8 mouse cellular contexts compared by ENCODE assay signal in genomic region chr4:133676189-133676588, GRCm38 (mm10). TPM values are rescaled to one million over a fixed set of nuclear protein-coding genes. Genes with fewer than 3 reads are reported as not detected.
DNase-seq lines count a peak whose midpoint lies in the region; ATAC-seq and TF ChIP-seq lines count a peak whose summit lies in the region.

No protein-coding gene starts in this region.

- no peak overlapping the region for H3K9ac ChIP-seq in hindbrain, embryonic 12.5 days
- H3K9ac ChIP-seq in midbrain, embryonic 15.5 days: no peak overlapping the region

- peak; percentile 30 for DNase-seq in kidney, adult 9 months
- DNase-seq in kidney, postnatal 14 days: no peak
- DNase-seq in thymus, postnatal 0 days (ENCODE audit: low spot score): no peak
- DNase-seq in retina, postnatal 1 day: no peak

- no peak for TF ChIP-seq CTCF in bone marrow macrophage, adult 2 months (IDR thresholded peaks at IDR 0.05; ENCODE audit: low read depth, low read length)

- no peaks in the 10 kb centered on the region for H3K9me3 ChIP-seq in hindbrain, embryonic 12.5 days (replicated peaks)
- H3K9me3 ChIP-seq in midbrain, embryonic 15.5 days: no peaks in the 10 kb centered on the region

- H3K27me3 ChIP-seq in hindbrain, embryonic 12.5 days: no peaks in the 10 kb centered on the region
- no peaks in the 10 kb centered on the region for H3K27me3 ChIP-seq in midbrain, embryonic 15.5 days (replicated peaks)

- H3K4me2 ChIP-seq in hindbrain, embryonic 12.5 days (replicated peaks): peak overlapping the region; percentile 13; the same call in 1 of the 2 replicates
- no peak overlapping the region for H3K4me2 ChIP-seq in midbrain, embryonic 15.5 days

- peak overlapping the region; percentile 52; the same call in 1 of the 2 replicates for H3K27ac ChIP-seq in bone marrow macrophage, adult 2 months (ENCODE audit: insufficient read depth, low read depth, low read length)
- peak overlapping the region; percentile 78 for H3K27ac ChIP-seq in hindbrain, embryonic 12.5 days
- H3K27ac ChIP-seq in midbrain, embryonic 15.5 days: peak overlapping the region; percentile 48

- WGBS in hindbrain, embryonic 12.5 days: 26% methylated on average over 3 of the region's 3 CpGs
- WGBS in midbrain, embryonic 15.5 days: 20% methylated on average over 3 of the region's 3 CpGs

- ATAC-seq in hindbrain, embryonic 12.5 days (ENCODE audit: low FRiP score): no peak
- no peak for ATAC-seq in midbrain, embryonic 15.5 days (replicated peaks)
- ATAC-seq in erythroid progenitor cell, adult 5-6 weeks (replicated peaks; ENCODE audit: low FRiP score, poor library complexity, severe bottlenecking): no peak

- TF ChIP-seq POLR2A in bone marrow macrophage, adult 2 months (IDR thresholded peaks at IDR 0.05; ENCODE audit: borderline replicate concordance, low read depth, low read length): no peak

- no peak overlapping the region for H3K4me3 ChIP-seq in bone marrow macrophage, adult 2 months (ENCODE audit: insufficient read depth, low read length)
- no peak overlapping the region for H3K4me3 ChIP-seq in hindbrain, embryonic 12.5 days
- H3K4me3 ChIP-seq in midbrain, embryonic 15.5 days: no peak overlapping the region

- peaks cover 26% of the 10 kb centered on the region for H3K36me3 ChIP-seq in hindbrain, embryonic 12.5 days
- peaks cover 9% of the 10 kb centered on the region for H3K36me3 ChIP-seq in midbrain, embryonic 15.5 days (replicated peaks)

- H3K4me1 ChIP-seq in bone marrow macrophage, adult 2 months (ENCODE audit: control insufficient read depth, insufficient read depth, low read length): peaks cover 29% of the 10 kb centered on the region
- peaks cover 37% of the 10 kb centered on the region for H3K4me1 ChIP-seq in hindbrain, embryonic 12.5 days
- H3K4me1 ChIP-seq in midbrain, embryonic 15.5 days: peaks cover 20% of the 10 kb centered on the region

RNA-seq across cellular contexts. Expression of gene Pigv, which starts 3.7 kb away (rescaled TPM):
- 15.5 and 16.6 TPM in 2 replicates for polyA plus RNA-seq in bone marrow macrophage, adult 2 months (2012; ENCODE audit: insufficient read depth, insufficient read length, missing spikeins)
- polyA plus RNA-seq in hindbrain, embryonic 12.5 days (2016; fragmentation: Nextera tagmentation; extraction: Ambion mirVana): 16.6 and 18.6 TPM in 2 replicates
- 16.0 and 16.2 TPM in 2 replicates for polyA plus RNA-seq in midbrain, embryonic 15.5 days (2015; fragmentation: Nextera tagmentation; extraction: Ambion mirVana)
- polyA plus RNA-seq in thymus, postnatal 0 days (2015; fragmentation: Nextera tagmentation; extraction: Ambion mirVana): 18.6 and 19.4 TPM in 2 replicates
- total RNA-seq in erythroid progenitor cell, adult 5-6 weeks (2015; ENCODE audit: low replicate concordance): 1.3 and 4.0 TPM in 2 replicates
- 2.7 and 3.2 TPM in 2 replicates for total RNA-seq in erythroid progenitor cell, adult 5-6 weeks (2017; ENCODE audit: low replicate concordance)

RNA-seq across cellular contexts. Expression of gene Zdhhc18, which starts 26.2 kb away (rescaled TPM):
- 19.4 and 27.4 TPM in 2 replicates for polyA plus RNA-seq in bone marrow macrophage, adult 2 months (2012; ENCODE audit: insufficient read depth, insufficient read length, missing spikeins)
- polyA plus RNA-seq in hindbrain, embryonic 12.5 days (2016; fragmentation: Nextera tagmentation; extraction: Ambion mirVana): 4.1 and 6.4 TPM in 2 replicates
- polyA plus RNA-seq in midbrain, embryonic 15.5 days (2015; fragmentation: Nextera tagmentation; extraction: Ambion mirVana): 6.4 and 9.3 TPM in 2 replicates
- 6.7 and 10.5 TPM in 2 replicates for polyA plus RNA-seq in thymus, postnatal 0 days (2015; fragmentation: Nextera tagmentation; extraction: Ambion mirVana)
- total RNA-seq in erythroid progenitor cell, adult 5-6 weeks (2015; ENCODE audit: low replicate concordance): 8.3 and 19.3 TPM in 2 replicates
- total RNA-seq in erythroid progenitor cell, adult 5-6 weeks (2017; ENCODE audit: low replicate concordance): 3.9 and 11.2 TPM in 2 replicates
